Mouse (Mus musculus) right cerebral cortex, postnatal 4 days (tissue): ENCODE results near the gene Phyhipl.

Experiments used
- DNase-seq: peaks from one replicate; pipeline ENCODE4 v3.0.0-alpha.2; 2022

Gene Phyhipl

DNA sequence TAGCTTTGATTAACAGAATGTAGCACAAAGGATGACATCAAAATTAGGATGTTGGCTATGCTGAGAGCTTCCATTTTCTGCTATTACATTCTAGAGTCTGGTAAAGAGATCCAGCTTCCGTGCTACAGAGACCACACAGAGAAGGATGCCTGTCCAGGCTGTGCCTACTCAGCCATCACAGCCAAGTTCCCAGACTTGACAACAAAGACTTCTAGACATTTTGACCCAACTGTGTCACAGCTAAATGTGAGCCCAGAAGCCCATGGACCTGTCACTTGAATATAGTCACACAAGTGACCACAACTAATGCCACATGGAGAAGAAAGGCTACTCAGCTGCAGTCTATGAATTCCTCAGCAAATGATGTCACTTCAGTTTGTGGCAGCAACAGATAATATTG is 24.6 kb downstream of the Phyhipl start:
- no peak for DNase-seq

DNA sequence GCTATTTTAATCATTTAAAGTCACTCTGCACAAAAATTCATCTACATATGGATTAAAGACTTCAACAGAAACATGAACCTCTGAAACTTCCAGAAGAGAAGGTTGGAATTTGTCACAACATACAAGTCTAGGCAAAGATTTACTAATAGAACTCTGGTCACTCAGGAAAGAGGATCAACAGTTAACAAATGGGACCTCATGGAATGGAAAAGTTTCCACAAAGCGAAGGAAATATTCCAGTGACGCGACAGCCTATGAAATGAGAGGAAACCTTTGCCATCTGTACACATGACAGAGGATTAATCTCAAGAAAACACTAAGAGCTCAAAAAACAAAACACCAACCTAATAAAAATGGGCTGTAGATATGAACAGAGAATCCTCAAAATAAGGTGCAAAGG is 32.3 kb downstream of the Phyhipl start:
- DNase-seq: no peak

DNA sequence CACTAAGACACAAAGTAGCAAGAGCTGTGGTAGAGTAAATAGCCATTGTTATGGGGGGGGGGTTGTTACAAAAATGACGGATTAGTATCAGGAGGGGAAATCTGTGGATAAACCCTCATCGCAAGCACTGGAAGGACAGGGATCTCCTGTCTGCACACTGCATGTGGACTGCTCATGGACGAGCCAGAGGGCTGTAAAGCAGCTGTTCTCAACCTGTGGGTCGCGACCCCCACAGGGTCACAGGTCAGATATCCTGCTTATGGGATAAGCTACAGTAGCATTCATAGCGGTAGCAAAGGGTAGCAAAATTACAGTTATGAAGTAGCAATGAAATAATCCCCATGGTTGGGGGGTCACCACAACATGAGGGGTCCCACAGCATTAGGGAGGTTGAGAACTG is 39.4 kb downstream of the Phyhipl start:
- DNase-seq: no peak

DNA sequence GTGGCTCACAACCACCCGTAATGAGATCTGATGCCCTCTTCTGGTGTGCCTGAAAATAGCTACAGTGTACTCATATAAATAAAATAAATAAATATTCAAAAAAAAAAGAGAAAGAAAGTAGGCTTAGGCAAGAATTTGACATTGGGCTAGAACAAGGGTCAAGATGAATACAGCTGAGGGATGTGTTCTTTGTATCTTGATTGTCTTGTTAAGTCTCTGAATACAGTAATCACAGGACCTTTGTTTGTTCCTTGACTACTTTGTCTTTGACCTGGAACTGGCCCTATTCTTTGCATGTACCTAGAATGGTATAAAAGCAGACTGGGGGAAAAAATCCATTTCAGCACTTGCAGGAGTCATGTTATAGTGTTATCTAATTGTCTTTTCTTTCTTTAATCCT is 44.1 kb downstream of the Phyhipl start:
- DNase-seq: no peak

DNA sequence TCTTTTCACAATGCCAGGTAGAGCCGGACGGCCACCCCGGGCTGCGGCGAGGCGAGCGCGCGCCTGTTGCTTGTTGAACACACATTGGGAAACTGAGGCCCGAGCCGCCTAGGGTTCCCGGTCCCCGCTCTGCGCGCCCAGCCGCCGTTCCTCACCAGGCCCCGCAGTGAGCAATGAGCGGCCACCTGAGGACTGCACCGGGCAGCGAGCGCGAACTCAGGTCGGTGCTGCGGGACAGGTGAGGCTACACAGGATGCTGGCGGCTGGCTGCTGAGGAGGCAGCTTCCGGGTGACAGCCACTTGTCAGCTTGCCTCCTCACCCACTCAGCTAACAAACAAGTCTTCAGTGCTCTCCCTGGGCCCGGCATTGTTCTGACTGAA is 55.9 kb downstream of the Phyhipl start:
- no peak for DNase-seq

DNA sequence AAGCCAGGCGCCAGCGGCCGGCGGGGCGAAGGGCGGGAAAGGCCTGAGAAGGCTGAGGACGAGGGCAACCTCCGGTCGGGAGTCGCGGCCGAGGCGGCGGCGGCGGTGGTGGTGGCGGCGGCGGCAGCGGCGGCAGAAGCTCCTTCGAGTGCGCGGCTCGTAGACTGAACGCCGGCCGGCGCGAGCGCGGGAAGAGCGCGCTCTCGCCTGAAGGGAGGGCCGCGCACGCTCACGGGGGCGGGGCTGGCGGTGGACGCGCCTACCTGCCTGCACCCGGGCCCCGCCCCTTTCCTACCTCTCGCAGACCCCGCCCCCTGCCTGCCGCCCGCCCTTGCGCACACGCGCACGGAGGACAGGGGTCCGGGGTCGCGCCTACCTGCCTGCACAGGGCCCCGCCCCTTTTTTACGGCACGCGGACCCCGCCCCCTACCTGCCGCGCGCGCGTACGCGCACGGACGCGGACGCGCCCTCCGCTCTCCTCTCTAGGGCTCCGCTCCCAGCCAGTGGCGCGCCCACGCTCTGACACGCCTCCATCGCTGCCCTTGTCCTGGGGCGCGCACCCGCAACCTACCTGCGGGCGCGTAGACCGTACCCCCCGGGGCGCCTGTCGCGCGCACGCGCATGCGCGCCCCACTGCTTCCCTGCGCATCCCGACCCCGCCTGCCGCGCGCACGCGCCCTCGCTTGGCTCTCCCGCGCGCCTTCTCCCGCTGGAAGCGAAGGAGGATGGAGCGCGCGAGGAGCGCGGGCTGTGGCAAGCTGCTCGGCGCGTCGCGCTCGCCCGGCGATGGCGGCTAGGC is 56.4 kb downstream of the Phyhipl start:
- DNase-seq: peak; percentile 95

DNA sequence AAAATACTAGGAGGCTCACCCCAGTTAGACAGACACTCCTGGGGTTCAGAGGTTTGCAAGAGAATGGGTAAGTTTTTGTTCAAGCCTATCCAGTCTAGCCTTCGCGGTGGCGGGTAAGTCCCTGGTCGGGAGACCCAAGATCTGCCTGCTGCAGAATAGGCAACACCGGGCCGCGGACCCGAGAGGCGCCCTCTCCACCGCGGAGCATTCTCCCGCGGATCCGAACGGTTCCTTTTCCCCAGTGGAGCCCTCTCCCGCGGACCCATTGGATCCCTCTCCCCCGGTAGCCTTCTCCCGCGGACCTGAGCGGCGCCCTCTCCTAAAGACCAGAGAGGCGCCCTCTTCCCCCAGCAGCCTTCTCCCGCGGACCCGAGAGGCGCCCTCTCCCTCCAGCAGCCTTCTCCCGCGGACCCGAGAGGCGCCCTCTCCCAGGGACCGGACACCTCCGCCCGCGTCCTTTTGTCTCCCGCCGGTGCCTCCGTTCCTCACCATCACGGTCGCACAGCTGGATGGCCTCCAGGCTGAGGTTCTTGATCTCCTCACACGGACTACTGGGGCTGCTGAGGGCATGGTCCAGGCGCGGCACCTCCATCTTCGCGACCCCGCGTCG is 57.1 kb downstream of the Phyhipl start:
- peak; percentile 66 for DNase-seq

DNA sequence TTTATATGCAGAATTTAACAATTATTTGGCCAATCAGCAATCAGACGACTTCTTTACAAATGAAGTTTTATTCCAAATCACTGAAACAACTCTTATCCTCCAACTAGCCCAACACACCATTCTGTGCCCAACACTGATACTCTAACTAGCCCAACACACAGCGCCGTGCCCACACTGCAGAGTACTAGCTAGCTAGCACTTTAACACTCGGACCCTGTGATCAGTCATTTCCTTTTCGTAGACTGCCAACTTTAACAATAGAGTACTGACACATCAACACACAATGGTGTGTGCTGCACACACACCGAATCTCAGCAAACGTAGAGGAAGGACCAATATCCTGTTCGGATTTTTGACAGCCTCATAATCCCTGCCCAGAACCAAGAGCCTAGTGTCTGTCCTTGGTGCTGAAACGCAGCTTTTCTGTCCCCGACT is 57.7 kb downstream of the Phyhipl start:
- peak; percentile 17 for DNase-seq

DNA sequence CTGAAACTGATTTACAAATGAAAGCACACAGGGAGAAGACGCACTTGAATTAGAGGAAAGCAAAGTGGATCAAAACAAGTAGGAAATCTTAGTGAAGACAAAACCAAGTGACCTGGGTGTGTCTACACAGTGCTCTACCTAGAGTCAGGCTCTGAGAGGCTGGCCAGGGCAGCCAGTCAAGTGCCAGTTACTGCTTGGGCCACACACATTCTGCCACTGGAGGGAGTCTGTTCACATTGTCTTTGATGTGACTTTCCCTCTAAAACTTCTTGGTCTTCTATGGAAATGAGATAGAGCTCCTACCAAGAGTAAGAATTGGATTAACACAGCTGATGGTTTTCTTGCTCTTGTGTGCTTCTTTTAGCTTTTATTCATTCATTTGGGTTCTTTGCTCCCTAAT is 61.8 kb downstream of the Phyhipl start:
- no peak for DNase-seq

DNA sequence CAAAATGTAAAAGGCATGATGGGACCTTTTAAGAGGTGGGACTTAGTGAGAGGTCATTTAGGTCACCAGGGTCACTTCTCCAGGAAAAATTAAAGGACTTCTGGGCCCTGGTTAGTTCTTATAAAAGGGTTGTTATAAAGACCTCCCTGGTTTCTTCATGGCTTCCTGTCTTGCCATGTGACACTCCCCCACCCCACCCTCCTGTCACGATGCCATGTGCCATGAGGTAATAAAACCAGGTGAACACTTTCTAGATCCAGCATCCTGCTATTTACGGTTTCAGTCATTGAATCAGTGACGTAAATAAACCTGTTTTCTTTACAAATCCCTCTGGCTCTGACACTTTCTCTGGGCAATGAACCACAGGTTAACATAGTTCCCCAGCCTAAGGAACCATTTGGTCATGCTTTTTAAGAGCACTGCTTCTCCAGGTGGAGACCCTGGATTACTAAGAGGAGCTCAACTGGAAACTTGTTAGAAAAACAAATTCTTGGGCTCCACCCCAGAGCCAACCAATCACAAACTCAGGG is 68.8 kb downstream of the Phyhipl start:
- DNase-seq: no peak

DNA sequence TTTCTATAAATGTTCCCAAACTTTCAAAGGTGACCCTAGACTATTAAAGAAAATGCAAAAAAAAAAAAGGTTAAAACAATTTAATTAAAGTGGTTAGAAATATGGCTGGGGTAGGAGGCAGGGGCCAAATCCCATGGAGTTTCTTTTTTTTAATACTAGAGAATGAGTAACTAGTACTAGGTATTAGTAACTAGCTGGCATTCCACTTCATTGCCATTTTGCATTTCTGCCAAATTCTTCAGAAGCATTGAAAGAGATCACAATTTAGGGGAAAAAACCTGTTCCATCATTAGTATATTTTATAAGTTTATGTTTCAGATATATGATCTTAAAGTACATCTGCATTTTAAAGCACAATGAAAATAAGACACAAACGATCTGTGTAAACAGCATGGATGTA is 71.6 kb downstream of the Phyhipl start:
- no peak for DNase-seq

DNA sequence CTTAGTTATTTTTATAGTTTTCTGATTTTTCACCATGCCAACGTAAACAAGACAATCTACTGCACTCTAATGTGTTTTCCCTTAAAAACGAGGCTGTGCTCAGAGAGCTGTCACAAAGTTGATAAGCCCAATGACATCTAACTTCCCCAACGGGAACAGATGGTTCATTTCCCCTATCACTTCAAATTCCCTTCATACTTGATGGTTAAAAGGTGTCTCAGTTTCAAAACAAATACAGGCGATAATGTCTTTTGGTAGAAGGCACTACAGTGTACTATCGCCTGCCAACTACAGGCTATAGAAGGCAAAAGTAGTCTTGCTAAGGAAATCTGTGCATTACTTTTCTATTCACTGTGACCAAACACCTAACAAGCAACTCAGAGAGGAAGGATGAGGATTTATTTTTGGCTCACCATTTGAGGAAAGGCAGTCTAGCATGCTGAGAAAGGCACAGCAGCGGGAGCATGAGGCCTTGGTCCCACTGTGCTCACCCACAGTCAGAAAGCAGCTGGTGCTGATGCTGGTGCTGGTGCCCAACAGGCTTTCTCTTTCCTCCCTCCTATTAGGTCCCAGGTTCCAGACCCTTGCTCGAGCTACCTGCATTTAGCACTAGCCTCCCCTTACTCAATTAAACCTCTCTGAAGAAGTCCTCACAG is 74.1 kb downstream of the Phyhipl start:
- DNase-seq: no peak

DNA sequence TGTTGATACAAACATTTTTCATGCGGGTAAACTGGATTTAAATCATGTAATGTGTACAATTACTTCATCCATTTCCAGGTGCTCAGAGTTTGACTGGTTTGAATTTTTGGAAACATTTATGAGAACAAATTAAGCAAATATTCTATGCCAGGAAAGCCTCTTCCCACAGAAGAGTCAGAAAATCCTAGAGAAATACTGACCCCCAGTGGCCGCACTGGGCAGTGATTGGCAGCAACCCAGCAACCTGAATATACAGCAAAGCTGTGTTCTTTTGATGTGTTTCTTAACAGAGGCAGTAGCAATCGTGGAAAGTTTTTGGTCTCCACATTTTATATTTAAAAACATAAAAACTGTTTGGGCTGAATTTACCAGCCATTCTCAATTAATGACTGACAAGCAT is 92.1 kb downstream of the Phyhipl start:
- DNase-seq: peak; percentile 84

DNA sequence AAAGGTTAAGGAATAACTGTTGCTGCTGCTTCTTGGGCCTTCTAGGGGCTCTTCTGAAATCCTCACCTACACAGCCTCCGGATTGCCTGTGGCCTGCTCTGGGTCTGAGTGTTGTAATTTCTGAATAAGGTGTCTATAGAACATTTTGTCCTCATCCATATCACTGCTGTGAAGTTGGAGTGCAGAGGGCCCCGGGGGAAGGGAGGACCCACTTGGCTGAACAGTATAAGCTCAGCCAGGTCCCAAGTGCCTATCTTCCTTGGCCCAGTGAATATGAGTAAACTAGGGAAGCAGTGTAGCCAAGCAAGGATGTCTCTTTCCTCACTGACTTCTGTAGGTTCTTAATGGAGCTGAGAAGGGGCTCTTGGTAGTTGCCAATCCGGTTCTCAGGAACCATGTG is 103.2 kb downstream of the Phyhipl start:
- no peak for DNase-seq

DNA sequence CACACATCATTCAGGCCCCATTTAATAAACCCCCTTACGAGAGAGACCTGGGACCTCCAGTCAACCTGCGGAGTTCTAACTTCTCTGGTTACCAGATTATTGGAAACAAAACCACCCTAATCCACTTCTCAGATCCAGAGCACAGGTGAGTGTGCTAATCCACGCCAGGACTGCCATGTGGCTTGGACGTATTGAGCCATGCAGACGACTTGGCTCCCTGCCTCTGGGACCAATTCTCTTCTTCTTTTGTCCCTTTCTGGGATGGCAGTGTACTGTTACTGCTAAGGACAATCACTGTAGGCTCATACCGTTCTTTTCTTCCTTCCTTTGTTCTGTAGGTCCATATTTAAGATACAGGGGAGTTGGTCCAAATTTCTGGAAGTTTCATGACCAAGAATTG is 112.9 kb downstream of the Phyhipl start:
- DNase-seq: no peak

DNA sequence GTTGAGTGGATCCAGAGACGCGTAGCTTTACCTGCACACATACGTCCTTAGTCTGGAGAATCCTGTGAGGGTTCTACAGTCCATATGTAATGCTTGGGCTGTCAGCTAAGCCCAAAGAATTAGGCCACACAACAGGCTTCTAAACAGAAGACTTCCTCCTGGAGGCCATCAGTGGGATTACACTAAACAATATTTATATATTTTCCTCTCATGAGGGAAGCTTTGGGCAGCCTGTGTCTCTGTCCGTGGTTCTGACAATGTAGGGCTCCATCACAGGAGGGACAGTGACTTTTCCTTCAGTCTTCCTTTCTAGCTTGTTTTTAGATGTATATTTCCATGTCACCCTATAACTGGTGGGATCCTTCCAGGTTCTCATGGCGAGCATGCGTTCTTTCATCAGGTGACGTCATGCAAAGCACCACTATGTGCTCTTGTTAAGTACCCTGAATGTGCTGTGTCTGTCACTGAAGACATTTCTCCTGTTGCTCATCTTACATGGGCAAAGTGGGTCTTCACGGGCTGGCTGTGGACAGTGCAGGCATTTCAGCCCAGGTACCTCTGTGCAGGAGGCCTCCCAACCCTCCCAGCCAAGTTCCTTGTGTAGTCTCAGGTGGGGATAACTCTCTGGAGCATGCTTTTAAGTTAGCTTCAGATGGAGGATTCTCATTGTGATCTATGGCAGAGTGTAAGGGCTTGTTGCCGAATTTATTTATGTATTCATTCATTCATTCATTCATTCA is 115.1 kb downstream of the Phyhipl start:
- DNase-seq: no peak

DNA sequence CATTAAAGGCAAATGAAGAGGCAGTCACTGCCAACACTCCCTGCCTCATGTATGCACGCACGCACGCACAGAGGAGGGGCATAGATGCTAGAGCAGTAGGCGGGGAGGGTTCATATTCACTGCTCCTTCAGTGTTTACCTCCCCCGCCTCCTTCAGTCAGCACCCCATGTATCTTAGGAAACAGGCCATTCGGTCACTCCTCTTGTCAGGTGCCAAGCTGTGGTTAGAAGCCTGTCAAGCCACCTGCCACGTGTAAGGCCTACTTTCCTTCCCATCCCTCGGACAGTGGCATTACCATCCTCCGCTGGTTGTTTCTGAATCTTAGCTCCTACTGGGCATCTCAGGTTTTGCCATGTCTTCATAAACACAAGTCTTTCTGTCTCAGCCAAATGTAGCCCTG is 116.5 kb downstream of the Phyhipl start:
- no peak for DNase-seq

DNA sequence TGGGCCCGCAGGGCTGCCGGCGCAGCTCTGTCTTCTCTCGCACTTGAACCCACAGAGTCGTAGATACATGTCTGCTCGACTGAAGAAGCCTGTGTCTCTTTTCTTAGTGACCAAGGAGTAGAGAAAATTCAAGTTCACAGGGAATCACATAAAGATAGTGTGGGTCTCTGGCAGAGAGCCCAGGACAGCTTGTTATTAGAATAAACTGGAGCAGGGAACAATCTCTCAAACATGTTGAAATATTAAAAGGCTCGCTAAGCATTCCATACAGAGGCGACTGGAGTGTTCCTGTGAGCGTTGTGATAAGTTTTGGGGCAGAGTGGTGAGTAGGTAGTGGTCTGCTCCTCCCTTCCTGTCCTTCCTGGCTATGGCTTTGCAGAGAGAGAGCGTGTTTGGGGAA is 118.1 kb downstream of the Phyhipl start:
- no peak for DNase-seq

DNA sequence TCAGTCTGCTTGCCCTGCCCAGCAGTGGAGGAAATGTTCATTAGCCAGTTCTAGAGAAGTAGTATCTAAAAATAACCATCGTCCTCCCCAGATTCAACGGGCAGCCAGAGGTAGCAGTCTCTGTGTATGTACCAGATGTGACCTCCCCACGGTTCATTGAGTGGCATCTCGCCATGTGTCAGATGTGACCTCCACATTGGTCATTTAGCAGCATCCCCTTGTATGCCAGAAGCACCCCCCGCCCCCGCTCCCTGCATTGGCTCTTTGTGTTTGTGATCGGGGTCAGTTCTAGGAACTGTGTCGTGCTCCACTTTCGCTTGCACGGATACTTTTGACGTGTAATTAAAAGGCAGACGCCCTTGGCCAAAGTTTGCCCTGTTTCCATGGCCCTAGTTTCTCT is 120.4 kb downstream of the Phyhipl start:
- no peak for DNase-seq

DNA sequence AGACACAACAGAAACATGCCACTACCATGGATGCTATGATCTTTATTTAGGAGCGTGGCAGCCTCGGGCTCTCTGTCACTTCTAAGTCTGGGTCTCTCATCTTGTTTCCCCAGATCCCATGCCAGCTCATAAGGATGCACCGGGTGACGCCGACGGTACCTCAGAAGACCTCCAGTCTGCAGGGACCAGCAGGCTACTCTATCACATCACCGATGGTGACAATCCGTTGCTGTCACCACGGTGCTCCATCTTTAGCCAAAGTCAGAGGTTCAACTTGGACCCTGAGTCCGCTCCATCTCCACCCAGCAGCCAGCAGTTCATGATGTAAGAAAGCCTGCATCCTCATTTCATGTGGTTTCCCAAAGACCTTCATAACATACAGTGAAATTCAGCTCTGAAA is 121.2 kb downstream of the Phyhipl start:
- no peak for DNase-seq

DNA sequence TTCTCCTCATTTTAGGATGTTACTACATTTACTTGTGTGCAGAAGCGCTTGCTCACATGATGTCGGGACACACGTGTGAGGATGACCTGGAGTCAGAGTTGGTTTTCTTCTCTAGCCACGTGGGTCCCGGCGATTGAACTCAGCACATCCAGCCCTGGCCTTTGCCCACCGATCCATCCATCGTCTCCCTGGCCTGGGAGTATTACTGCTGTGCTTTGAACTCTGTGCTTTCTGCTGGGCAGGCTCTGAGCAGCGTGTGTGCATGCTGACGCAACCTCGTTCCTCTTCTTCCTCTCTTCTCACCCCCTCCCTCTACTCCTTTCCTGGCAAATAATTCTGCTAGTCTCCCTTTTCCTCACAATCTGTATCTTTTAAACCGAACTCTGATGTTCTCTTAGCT is 121.8 kb downstream of the Phyhipl start:
- no peak for DNase-seq

DNA sequence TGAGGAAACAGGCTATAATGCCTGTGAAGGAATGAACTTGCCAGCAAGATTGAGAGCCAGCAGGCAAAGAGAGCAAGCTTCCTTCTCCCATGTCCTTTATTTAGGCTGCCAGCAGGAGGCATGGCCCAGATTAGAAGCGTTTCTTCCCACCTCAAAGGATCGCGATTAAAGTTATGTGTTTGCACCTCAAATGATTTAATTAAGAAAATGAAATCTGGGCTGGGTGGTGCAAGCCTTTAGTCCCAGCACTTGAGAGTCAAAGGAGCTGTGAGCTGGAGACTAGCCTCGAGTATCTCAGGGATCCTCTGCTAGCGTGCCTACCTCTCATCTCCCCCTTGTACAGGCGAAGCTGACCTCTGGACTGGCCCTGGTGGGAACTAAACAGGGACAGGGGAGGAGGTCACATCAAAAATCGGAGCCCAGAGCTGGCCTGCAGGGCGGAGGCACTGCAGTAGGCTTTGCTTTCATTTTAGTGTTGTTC is 122.4 kb downstream of the Phyhipl start:
- no peak for DNase-seq

DNA sequence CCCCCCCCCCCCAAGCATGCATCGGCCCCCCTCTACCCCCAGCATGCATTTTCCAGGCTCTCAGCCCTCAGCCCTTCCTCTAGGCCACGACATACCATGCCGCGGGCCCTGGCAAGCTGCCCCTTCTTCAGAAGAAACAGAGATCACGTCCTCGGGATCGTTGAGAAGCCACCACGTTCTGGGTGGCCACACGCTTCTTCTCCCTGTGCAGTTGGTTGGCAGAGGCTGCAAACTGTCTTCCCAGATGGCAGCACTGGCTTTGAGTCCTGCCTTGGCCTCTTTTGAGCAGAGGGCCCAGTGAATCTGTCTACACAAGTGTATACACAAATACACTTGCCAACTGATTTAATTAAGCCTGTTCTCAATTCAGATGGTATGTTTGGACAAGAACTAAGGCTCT is 123.5 kb downstream of the Phyhipl start:
- peak; percentile 55 for DNase-seq
